Mouse (Mus musculus) limb, embryonic 14.5 days (tissue): ENCODE data around the gene Cd207. TPM values are rescaled to one million over a fixed set of nuclear protein-coding genes. Genes with fewer than 3 reads are reported as not detected.

Experiments
- ATAC-seq: fragments of 200-750 bp; cut with Nextera tagmentation; 2 replicates; pipeline ENCODE4 v1.8.0; 2017; ENCODE audit warnings: low read depth, moderate number of reproducible peaks, moderate TSS enrichment; ENCODE audit not compliant: low FRiP score
- DNase-seq: peaks from one replicate; pipeline ENCODE4 v3.0.0-alpha.2; 2015; ENCODE audit warnings: low spot score
- H3K27ac ChIP-seq: fragments of 300-500 bp; sonication (generic); replicated peaks from 2 replicates; pipeline ENCODE4 v1.5.1; 2014; ENCODE audit warnings: low read depth, mild to moderate bottlenecking, low read length, moderate library complexity, mixed read lengths
- H3K27me3 ChIP-seq: fragments of 300-500 bp; sonication (generic); 2 replicates; pipeline ENCODE4 v1.6.1; 2014; ENCODE audit warnings: low read length, mixed read lengths; ENCODE audit not compliant: control insufficient read depth, insufficient read depth
- H3K36me3 ChIP-seq: fragments of 300-500 bp; sonication (generic); 2 replicates; pipeline ENCODE4 v1.6.1; 2014; ENCODE audit warnings: mild to moderate bottlenecking, low read length, moderate library complexity, mixed read lengths; ENCODE audit not compliant: control insufficient read depth, insufficient read depth
- H3K4me1 ChIP-seq: fragments of 300-500 bp; sonication (generic); 2 replicates; pipeline ENCODE4 v1.6.1; 2014; ENCODE audit warnings: antibody characterized with exemption, low read length, mixed read lengths; ENCODE audit not compliant: control insufficient read depth, insufficient read depth
- H3K4me2 ChIP-seq: fragments of 300-500 bp; sonication (generic); replicated peaks from 2 replicates; pipeline ENCODE4 v1.6.1; 2014; ENCODE audit warnings: low read depth, mild to moderate bottlenecking, low read length, moderate library complexity; ENCODE audit not compliant: severe bottlenecking
- H3K4me3 ChIP-seq: fragments of 300-500 bp; sonication (generic); replicated peaks from 2 replicates; pipeline ENCODE4 v1.5.1; 2014; ENCODE audit warnings: low read length
- H3K9ac ChIP-seq: fragments of 300-500 bp; sonication (generic); 2 replicates; pipeline ENCODE4 v1.6.1; 2014; ENCODE audit warnings: mild to moderate bottlenecking, low read depth, low read length, moderate library complexity; ENCODE audit not compliant: severe bottlenecking
- H3K9me3 ChIP-seq: fragments of 300-500 bp; sonication (generic); 2 replicates; pipeline ENCODE4 v1.6.1; 2016; ENCODE audit warnings: low read length; ENCODE audit not compliant: control insufficient read depth
- POLR2A ChIP-seq: fragments of 200-500 bp; IDR thresholded peaks from 2 replicates; pipeline ENCODE4 v1.8.0; 2012; ENCODE audit warnings: inconsistent platforms, mild to moderate bottlenecking, moderate library complexity, borderline replicate concordance; ENCODE audit not compliant: insufficient read depth, insufficient read length; ENCODE audit errors: extremely low read depth
- WGBS: fragments of 180-500 bp; shearing (Covaris S2); extraction: QIAGEN DNeasy Blood & Tissue Kit; methylation state at CpG from one replicate; pipeline ENCODE4 v1.1.7; 2014; 5-methylcytosine and 5-hydroxymethylcytosine counted together
- polyA plus RNA-seq, 2 experiments: library from polyadenylated mRNA; depleted of rRNA in 1 of 2; stranded (reverse) in 1 of 2; unstranded in 1 of 2; fragments of >200 nt; fragmentation: Nextera tagmentation in 1 of 2; extraction: Ambion mirVana in 1 of 2; gene quantifications; 2 replicates each; pipeline versions ENCODE4 v1.2.1 to v1.2.3; 2012 to 2014

The Cd207 gene
- polyA plus RNA-seq, 2 experiments: not detected

- H3K27me3 ChIP-seq: peaks cover 98% of the 10 kb centered on the region
- DNase-seq (no peak), ATAC-seq (no peak)
- H3K9ac ChIP-seq: no peak overlapping the region
- H3K36me3 ChIP-seq: no peaks in the 10 kb centered on the region
- no peak overlapping the region for H3K27ac ChIP-seq
- no peak for TF ChIP-seq POLR2A
- peak overlapping the region; percentile 76 for H3K4me2 ChIP-seq
- WGBS: under 1% methylated on average over 29 of the region's 32 CpGs
- no peaks in the 10 kb centered on the region for H3K9me3 ChIP-seq
- peaks cover 17% of the 10 kb centered on the region for H3K4me1 ChIP-seq
- H3K4me3 ChIP-seq: peak overlapping the region; percentile 41
Measured at GRCm38 (mm10) chr6:83710361-83711066, 32.9 kb upstream of the Cd207 start.

GRCm38 (mm10) chr6:83707738-83708510, 30.3 kb upstream of the Cd207 start:
- H3K9ac ChIP-seq: no peak overlapping the region
- H3K27me3 ChIP-seq: peaks cover 99% of the 10 kb centered on the region
- no peak overlapping the region for H3K4me2 ChIP-seq
- WGBS: 5% methylated on average over 6 of the region's 6 CpGs
- DNase-seq: no peak
- H3K4me3 ChIP-seq: no peak overlapping the region
- TF ChIP-seq POLR2A: no peak
- peaks cover 10% of the 10 kb centered on the region; the same call in 1 of the 2 replicates for H3K4me1 ChIP-seq
- H3K9me3 ChIP-seq: no peaks in the 10 kb centered on the region
- no peak for ATAC-seq
- no peaks in the 10 kb centered on the region for H3K36me3 ChIP-seq
- H3K27ac ChIP-seq: no peak overlapping the region

DNA sequence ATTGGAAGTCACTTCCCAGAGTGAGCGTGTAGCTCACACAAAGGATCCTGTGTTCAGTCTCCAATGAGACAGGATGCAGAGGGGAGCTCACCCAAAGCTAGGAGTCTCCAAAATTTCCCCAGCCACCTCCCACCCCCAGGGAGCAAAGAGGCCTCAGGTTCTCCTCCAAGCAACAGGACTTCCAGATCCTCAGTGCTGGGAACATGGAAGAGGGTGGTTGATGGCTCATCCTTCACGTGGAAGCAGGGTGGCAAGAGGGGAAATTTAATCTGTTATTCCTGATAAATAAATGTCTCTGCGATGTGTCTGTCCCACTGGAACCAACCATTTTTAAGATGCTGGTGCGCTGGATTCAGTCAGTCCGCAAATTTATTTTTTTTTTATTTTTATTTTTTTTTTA, 27.0 kb upstream of the Cd207 start:
- Histone ChIP-seq H3K27me3 (peaks cover 94% of the 10 kb centered on the region), H3K9me3 (no peaks in the 10 kb centered on the region), H3K4me1 (no peaks in the 10 kb centered on the region), H3K9ac (no peak overlapping the region), H3K27ac (no peak overlapping the region), H3K36me3 (no peaks in the 10 kb centered on the region), H3K4me2 (no peak overlapping the region), H3K4me3 (no peak overlapping the region; the same call in 1 of the 2 replicates)
- ATAC-seq (no peak), DNase-seq (no peak)
- no peak for TF ChIP-seq POLR2A
- 25% methylated on average over 5 of the region's 5 CpGs for WGBS

- Histone ChIP-seq H3K4me2 (no peak overlapping the region), H3K9ac (no peak overlapping the region), H3K27me3 (peaks cover 94% of the 10 kb centered on the region), H3K4me1 (no peaks in the 10 kb centered on the region), H3K4me3 (no peak overlapping the region; the same call in 1 of the 2 replicates), H3K36me3 (no peaks in the 10 kb centered on the region), H3K27ac (no peak overlapping the region), H3K9me3 (no peaks in the 10 kb centered on the region)
- no peak for ATAC-seq
- no peak for TF ChIP-seq POLR2A
- no peak for DNase-seq
- WGBS: 7% methylated on average over 1 of the region's 1 CpGs
Measured at GRCm38 (mm10) chr6:83704294-83704693, 26.6 kb upstream of the Cd207 start.

GRCm38 (mm10) chr6:83703722-83704078, 26.0 kb upstream of the Cd207 start:
- Histone ChIP-seq H3K9ac (0 out of 2 replicates have a peak overlapping the region, but pooled peaks have one; percentile 12), H3K27me3 (peaks cover 94% of the 10 kb centered on the region), H3K27ac (no peak overlapping the region), H3K4me2 (no peak overlapping the region), H3K36me3 (no peaks in the 10 kb centered on the region), H3K4me1 (no peaks in the 10 kb centered on the region), H3K4me3 (no peak overlapping the region), H3K9me3 (no peaks in the 10 kb centered on the region)
- ATAC-seq (no peak), DNase-seq (no peak)
- 4% methylated on average over 10 of the region's 10 CpGs for WGBS
- TF ChIP-seq POLR2A: no peak
